Mouse (Mus musculus) CH12F3 (cell line): ENCODE results near the gene Asic2.

Source experiments
- in situ Hi-C: fragments of 300-500 bp; cut with MboI; formaldehyde crosslinking; loops from 2 replicates; pipeline ENCODE4 v1.14.3; 2020; ENCODE audit warnings: low sequenced_read_pairs

Asic2 gene

DNA sequence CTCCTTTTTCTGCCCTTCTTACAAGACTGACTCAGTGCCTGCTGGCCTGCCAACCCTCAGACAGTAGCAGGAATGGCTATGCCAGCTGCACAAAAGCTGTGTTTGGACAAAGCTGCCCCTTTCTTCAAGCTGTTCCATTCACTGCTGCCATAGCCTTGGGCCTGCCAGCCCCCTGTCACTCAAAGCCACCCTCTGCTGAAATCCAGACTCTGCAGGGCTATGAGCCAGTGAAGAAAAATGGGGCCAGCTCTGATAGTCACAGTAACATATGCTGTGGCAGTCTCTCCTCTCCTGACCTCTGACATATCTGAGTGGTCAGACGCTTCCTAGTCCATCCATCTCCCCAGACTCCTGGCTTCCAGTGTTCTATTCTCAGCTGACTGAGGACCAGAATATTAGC lies 200.5 kb downstream of the Asic2 start:
- in situ Hi-C loops, result no loop called here

DNA sequence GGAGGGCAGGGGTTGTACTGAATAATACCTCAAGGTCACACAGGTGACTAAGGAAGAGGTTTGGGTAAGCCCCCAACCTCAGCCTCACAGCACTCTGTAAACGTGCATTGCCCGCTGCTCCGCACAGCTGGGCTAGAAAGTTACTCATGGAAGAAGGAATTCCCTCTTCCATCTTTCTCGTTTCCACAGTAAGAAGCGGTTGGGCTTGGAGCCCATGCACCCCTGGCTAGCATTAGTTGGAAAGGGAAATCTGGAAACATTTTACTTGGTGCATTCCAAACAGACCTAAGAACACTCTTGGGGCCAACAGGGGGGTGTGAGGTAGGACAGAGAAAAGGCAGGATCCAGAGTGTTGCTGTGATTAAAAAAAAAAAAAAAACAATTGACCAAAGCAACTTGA lies 203.0 kb downstream of the Asic2 start:
- in situ Hi-C loops, result no loop called here

DNA sequence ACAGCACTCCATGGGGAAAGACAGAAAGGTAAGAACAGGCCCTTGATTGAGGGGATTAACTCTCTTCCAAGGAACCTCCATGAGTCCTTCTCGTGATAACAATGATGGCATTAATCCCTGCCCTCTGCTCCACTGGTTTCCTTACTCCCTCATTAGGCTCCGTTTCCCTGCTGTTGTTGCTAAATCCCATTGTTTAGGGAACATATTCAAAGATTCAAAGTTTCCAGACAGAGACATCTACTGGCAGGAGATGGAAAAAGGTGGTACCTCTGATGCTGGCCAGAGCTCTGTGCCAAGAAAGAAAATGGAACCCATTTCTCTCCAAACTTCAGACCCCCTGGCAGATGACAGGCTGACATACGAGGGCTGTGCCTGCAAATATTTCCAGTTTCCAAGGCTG lies 203.5 kb downstream of the Asic2 start:
- in situ Hi-C loops, result no loop called here

DNA sequence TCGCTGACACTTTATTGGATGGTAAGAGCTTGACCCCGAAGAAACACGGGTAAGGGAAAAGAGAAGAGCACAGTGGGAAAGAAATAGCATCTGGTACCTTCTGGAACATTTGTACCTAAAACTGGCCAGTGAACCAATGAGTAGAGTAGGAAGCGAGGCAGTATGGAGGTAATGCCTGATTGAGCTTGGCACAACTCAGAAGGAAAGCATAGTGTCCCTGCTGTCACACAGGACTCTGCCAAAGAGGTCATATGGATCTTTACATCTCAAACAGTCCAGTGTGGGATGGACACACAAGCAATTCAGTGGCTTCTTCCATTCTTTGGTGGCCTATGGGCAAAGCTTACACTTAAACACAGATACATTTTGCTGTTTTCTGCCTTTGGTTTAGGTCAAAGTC lies 211.0 kb downstream of the Asic2 start:
- in situ Hi-C loops, result no loop called here

GRCm38 (mm10) chr11:81750876-81751275 lies 217.4 kb downstream of the Asic2 start:
- in situ Hi-C loops, result no loop called here

DNA sequence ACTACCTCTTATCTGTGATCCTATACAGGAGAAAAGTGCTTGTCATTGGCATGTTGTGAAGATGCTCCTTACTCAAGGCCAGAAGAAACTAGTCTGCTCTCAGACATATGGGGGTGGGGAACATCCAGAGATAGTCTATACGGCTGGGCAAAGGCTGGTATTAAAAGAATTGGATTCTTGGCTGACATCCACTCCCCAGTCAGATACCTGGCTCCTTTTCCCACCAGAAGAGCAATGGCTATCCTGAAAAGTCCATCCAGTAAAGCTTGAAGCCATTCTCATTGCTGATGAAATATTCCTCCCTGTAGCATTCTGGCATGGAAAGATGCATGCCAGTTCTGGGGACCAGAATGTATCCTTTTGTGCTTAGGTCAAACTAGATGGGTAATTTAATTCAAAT lies 218.2 kb downstream of the Asic2 start:
- in situ Hi-C loops, result no loop called here

GRCm38 (mm10) chr11:81738995-81739394 lies 229.3 kb downstream of the Asic2 start:
- in situ Hi-C loops, result no loop called here

- in situ Hi-C loops, result no loop called here
Measured at GRCm38 (mm10) chr11:81737777-81738176, 230.5 kb downstream of the Asic2 start.

DNA sequence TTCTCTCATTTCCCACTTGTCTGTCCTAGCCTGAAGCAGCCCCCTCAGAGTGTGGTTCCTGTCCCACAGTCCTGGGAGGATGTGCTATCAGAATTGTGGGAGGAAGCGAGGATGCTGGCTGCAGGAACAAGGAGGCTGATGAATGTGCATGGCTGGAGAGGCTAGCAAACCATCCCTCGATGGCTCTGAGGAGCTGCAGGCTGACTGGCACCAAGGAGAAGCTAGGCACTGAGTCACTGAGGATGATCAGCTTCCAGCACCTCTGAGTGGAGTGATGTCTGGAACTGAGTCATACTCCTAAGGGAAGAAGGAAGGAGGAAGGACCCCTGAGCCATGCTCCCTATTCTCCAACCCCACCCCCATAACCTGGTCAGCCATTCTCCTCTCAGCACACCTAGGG lies 246.2 kb downstream of the Asic2 start:
- in situ Hi-C loops, result no loop called here

GRCm38 (mm10) chr11:81714801-81715200 lies 253.5 kb downstream of the Asic2 start:
- in situ Hi-C loops, result no loop called here

DNA sequence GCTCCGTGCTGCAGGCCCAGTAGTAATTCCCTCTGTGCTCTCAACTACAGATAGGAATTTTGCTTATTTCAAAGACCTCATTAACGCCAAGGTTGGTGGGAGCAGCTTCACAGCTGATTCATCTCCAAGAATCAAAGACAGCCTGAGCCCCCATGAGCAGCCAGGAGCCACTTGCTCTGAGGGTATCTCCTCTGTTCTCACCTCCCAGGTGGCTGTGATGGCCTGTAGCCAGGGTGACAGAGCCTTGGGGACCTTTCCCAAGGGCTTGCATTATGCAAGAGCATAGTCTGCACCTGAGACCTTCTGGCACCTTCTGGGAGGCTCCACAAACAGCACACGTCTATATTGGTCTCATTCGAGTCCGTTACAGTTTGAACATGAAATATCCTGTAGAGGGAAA lies 261.3 kb downstream of the Asic2 start:
- in situ Hi-C loops, result no loop called here

GRCm38 (mm10) chr11:81698008-81698407 lies 270.2 kb downstream of the Asic2 start:
- in situ Hi-C loops, result no loop called here

DNA sequence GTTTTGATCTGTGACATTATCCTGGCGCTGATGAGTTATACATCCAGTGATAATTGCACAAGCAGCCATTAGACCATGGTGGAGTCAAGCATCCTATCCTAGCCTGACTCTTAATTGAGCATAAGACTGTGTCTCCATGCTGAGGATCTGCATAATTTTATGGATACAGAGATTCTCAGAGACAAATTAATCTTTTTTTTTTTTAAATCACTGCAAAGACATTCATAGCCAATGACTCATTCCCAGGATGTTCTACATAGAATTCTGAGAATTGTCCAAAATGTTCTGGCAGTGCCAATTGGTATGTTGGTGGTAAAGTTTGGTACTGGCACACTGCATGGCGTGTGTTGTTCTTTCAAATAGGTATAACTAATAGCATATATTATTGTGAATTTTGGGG lies 272.8 kb downstream of the Asic2 start:
- in situ Hi-C loops, result no loop called here

GRCm38 (mm10) chr11:81680511-81680910 lies 287.7 kb downstream of the Asic2 start:
- in situ Hi-C loops, result no loop called here

DNA sequence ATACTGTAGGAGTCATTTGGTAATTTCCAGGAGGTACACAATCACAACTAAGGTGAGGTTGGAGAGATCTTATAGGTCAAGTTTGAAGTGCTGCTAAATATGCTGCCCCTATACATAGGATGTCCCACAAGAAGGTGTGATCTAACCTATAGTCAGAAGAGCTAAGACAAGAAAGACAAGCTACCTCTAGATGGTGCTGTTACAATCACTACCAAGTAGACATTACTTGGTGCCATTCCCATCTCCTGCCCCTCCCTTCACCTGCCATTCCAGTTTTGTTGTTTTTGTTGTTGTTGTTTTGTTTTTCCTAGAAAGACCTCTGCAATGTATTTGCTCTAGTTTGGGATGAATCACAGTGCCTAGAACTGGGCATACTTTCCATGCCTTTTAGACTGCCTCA lies 296.5 kb downstream of the Asic2 start:
- in situ Hi-C loops, result no loop called here

- in situ Hi-C loops, result no loop called here
Measured at GRCm38 (mm10) chr11:81670436-81670835, 297.8 kb downstream of the Asic2 start.

DNA sequence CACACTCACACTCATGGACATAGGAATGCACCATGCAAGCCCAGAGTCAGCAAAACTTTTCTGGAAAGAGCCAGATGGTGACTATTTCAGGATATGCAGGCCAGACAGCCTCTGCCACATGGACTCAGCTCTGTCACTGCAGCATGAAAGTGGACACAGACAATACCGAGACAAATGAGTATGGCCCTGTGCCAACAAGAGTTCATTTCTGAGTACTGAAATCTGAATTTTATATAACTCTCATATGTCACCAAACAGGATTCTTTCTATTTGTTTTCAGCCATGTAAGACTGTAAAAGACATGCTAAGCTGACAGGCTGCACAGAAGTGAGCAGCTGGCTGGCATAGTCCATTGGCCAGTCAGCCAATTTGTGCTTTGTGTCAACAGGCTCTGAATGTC lies 309.4 kb downstream of the Asic2 start:
- in situ Hi-C loops, result no loop called here

GRCm38 (mm10) chr11:81657121-81657520 lies 311.1 kb downstream of the Asic2 start:
- in situ Hi-C loops, result no loop called here

DNA sequence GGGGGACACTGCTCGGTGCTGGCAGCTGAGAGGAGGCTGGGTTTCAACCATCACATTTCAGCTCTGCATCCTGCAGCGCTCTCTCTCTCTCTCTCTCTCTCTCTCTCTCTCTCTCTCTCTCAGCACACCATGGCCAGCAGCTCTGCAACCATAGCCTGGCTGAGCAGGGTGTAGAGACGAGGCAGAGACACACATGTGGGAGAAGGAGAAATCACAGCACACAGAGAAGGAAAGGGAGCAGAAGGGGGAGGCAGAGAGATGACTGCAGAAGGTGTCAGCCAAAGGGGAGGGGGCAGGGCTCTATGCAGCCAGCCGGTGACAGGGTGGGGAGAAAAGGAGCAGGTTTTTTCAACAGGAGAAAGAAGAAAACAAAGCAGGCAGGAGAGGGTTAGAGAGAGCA lies 320.4 kb downstream of the Asic2 start:
- in situ Hi-C loops, result no loop called here

DNA sequence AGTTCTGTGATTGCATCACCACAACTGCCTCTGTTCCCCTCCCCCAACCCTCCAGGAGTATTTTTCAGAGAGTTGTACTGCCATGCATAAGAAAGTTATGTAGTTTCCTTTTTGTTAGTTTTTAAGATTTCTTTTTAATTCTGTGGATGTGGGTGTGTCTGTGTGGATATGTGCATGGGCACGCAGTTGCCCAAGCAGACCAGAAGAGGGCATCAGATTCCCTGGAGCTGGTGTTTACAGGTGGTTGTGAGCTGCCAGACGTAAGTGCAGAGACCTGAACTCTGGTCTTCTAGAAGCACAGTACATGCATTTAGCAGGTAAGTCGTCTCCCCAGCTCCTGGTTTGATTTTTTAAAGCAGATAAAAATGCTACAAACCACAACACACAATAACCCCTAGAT lies 322.7 kb downstream of the Asic2 start:
- in situ Hi-C loops, result no loop called here

DNA sequence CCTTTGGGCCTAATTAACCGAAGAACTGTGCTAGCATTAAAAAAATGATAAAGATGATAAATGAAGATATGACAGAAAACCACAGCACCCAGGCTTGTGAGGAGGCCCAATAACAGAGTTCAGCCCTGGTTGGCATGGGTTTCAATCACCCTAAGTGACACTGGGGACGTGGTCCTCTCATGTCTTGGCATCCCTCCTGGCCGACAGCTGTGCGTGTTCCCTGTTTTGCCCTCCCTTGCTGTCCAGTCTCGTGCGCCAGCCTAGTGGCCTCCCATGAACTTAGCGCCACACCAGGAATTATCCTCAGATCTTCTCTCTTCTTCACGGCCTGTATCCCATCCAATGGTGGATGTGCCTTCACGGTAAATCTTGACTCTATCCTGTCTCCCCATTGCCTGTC lies 331.9 kb downstream of the Asic2 start:
- in situ Hi-C loops, result no loop called here

DNA sequence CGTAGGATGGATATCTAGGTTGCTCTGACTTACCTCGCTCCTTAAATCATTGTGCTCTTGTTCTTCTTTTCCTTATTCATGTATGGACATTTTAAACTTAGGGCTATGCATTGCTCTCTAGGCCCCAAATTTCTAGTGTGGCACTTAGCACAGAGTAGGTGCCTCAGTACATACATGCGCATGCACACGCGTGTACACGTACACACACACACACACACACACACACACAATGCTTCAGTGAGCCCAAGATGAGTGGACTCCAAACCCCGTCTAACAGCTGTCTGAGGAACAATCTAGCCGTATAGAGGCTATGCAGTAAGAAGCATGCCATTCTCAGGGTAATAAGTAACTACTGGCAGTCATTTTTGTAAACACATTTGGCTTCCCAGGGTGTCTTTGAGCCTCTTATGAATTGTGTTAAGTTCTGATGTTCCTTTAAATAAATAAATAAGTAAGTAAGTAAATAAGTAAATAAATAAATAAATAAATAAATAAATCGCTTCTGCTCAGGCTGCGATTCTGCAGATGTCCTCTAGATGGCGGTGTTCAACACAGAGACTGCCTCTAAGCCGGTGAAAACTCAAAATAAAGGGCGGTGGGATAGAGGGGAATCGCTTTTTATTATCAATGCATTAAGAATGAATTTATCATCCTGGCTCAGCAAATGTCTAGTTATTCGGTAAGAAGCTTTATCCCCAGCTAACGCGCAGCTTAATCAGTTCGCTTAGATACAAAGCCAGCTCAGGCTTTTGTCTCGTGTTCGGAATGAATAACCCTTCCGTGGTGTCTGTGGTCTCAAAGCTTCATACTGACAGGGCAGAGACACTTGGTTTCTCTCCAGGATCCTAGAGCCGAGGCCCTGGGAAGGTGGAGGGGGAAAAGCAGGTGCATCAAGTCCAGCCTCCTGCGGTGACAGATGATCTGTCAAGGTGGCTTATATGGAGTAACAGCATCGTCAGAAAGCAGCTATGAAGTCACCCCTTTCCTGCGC lies 333.6 kb downstream of the Asic2 start:
- in situ Hi-C loops, result no loop called here

DNA sequence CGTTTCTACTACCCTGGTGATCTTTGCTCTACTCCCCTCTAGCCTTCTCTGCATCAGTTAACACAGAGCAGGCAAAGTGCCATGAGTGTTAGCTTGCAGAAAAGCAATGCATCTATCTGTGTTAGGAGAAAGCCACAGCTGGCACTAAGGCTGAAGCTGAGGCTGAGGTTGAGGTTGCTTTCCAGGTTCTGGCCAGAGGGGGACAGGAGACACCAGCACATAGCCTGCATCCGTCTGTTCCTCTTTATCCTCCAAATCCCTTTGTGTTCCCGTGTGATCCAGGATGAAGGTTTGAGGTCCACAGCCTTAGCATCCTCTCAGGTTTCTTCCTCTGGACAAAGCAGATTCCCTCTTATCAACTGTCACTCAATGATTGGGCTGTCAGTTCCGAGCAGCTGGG lies 343.1 kb downstream of the Asic2 start:
- in situ Hi-C loops, result no loop called here
